Mouse (Mus musculus): Measurements from ENCODE around the gene Alkbh6.

The Alkbh6 gene

DNA sequence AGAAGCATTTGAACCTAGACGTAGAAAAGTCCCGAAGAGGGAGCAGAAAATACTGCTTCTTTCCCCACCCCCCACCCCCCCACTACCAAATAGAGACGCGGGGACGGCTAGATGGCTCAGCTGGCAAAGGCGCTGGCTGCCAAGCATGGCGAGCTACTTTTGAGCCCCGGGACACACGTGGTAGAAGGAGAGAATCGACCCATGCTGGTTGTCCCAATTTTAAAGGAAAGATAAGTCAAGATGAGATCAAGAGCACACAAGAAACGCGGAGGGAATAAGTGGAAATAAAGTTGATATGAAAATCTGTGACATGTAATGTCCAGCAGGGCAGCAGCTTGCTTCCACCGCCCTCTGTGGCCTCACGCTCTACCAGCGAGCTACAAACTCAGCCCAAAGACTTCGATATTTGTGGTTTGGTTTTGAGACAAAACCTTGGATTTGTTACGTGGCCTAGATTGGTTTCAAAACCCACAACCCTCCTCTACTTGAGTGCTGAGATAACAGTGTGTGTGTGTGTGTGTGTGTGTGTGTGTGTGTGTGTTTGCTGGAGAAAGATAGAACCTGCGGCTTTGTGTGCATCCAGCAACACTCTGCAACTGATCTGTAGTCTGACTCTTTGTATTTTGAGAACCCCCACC lies 24.2 kb downstream of the Alkbh6 start:
- DNase-seq = no peak

DNA sequence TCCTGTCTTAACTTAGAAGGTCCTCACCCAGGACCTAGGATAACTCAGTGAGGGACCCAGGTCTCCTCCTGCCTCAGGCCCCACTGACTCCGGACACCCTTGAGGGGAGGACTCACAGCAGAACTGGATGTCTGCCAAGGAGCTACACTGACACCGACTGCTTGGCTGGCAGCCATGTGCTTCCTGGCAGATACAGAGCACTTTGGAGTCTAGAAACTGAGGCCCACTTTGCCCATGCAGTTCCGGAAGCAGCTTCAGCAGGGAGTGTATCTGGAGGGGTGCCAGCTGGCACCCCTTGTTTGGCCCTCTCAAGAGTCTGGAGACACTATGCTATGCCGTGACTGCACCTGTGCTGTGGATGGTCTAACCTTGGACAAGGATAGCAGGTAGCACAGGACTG lies 24.9 kb downstream of the Alkbh6 start:
- DNase-seq = peak; percentile 51

DNA sequence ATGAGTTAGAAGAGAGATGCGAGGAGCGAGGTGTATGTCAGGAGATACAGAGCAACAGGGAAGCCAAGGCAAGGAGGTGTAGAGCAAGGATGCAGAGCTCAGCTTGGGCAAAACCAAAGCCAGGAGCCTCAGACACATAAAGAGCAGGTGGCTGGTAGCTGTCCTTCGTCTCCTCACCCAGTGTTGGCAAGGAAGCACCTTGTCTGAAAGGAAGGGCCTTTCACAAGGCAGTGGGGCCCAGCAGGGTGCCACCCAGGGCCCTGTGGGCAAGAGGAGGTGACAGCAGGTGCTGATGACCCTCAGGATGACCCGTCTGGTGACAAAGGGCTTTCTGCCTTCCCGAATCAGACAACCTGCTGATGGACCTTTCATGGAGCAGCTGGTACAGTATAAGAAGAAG lies 26.0 kb downstream of the Alkbh6 start:
- no peak for DNase-seq

DNA sequence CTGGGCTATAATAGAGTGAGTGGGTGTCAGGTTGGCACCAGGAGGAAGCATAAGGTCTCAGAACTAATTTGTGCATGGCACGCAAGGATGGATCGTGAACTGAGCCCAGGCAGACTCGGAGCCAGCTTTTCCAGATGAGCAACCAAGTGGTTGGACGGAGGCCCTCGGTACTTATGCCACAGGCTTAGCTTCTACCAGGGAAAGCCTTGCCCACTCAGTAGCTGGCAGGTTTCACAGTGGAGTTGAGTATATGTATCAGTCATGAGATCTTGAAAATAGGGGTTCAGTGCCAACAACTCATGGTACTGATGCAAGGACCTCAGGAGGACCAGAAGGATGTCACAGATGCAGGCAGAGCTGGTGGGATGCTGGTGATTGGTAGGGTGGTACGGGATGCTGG lies 27.2 kb downstream of the Alkbh6 start:
- no peak for DNase-seq

DNA sequence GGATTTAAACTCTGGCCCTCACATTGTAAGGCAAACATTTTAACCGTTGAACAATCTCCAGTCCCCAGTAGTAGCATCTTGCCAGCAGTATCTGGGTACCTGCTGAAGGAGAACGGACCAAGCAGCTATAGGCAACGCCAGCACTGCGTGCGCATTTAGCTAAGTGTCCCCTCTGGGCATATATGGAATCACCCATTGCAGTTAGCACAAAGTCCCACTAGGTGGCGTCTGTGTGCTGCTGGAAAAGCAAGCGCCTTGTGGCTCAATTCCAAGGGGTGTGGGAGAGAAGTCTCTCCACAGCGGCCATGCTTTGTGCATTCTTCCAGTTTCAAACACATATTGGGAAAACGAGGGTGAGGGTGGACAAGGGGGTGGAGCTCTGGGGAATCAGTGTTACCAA lies 27.9 kb downstream of the Alkbh6 start:
- peak; percentile 71 for DNase-seq

DNA sequence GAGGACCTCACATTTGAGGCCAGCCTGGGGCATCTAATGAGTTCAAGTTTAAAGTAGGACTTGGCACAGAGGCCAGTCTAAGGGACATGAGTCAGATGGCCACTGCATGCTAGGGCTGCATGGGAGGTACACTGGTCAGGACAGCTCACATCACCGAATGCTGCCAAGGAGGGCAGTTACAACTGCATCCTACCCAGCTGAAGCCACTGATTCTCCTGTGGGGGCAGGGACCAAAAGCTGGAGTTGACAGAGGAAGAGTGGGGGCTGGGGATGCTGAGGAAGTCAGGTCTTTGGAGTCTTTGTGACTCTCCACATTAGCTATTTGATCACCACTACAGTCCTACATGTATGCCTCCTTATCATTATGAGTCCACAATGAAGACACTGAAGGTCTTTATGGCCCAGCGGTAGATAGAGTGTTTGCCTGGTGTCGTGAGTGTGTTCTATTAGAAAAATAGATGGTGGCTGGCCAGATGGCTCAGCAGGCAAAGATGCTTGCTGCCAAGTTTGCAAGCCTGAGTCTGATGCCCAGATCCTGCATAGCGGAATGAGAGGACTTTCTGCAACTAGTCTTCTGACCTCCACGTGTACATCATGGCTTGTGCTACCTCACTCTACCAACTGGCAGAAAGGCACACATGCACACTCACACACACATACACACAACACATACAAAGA lies 31.1 kb downstream of the Alkbh6 start:
- no peak for DNase-seq

DNA sequence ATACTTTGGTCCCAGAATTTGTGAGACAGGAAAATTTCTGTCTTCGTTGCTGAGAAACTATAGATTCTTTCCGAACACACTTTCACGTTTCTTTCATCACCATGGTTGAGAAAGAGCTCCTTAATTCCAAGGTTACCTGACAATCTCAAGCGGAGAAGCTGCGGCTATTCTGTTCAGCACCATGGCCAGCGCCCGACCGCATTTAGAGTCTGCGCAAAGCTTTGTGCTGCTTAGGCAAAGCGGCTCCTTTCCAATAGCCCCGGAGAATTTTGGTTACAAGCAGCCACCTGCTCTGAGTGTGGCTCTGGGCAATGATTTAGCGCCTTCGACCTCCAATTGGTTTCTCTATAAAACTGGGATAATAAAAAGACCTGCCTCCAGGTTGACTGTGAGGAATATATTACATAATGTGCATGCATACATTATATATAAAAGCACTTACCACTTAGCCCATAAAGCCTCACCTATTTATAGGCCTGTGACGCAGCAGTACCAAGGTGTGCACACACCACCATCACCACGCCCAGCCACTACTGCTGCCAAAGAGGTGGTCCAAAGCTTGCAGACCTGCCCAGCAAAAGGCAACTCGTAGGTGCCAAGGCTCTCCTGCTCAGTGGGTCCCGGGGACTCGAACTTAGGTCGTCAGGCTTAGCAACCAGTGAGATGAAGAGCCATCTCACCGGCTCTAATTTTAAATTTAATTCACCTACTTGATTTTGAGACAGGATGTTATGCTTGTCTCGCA lies 38.3 kb downstream of the Alkbh6 start:
- DNase-seq = peak; percentile 66

DNA sequence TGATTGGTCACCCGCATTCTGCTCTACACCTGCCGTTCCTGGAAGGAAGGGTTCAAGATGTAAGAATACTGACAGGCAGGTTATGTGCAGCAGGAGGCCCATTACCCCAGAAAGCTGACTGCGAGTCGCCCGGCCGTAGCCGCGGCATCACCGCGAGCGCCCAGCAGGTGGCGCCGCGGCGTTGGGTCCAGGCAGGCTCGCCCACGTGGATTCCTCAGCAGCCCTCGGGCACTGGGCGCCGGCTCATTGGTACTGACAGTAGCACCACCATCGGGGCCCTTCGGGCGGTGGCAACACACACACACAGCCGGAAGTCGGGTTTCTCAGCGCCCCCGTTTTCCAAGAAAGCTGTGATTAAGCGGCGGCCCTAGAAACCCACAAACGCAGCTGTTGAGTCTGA lies 39.3 kb downstream of the Alkbh6 start:
- DNase-seq = peak; percentile 68

DNA sequence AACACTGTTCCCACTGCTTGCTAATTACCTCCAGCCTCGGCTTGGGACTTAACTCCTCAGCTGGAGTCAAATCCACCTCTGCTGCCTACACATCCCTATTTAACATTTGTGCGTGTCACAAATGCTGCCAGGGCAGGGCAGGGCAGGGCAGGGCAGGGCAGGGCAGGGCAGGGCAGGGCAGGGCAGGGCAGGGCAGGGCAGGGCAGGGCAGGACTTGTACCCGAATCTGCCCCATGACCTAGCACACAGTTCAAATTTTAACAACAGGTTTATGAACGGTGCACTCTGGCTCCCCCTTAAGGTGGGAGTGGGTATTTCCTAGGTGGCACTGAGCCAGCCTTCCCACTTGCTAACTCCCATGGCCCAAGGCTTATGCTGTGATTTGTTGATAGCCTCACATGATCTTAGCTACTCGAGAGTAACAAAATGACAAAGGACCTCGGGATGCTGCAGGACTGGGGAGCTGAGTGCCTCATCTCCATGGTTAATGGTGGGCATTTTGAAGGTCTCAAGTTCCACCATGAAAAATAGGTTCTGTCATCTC lies 44.8 kb downstream of the Alkbh6 start:
- peak; percentile 63 for DNase-seq

DNA sequence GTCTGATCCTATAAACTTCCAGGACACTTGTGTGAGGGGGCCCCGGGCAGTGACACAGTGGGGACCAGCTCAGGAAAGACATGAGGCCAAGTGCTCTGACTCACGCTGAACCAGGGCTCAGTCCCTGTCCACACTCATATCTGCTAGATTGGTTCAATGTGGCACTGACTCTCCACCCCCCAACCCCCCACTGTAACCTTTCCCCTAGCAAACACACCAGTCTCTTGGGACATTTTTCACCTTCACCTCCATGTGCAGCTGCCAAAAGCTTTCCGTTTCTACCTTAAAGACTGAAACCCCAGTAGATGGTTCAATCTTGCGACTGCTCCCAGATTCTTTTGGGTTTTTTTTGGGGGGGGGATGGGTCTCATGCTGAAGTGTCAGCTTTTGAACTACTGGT lies 45.5 kb downstream of the Alkbh6 start:
- no peak for DNase-seq

DNA sequence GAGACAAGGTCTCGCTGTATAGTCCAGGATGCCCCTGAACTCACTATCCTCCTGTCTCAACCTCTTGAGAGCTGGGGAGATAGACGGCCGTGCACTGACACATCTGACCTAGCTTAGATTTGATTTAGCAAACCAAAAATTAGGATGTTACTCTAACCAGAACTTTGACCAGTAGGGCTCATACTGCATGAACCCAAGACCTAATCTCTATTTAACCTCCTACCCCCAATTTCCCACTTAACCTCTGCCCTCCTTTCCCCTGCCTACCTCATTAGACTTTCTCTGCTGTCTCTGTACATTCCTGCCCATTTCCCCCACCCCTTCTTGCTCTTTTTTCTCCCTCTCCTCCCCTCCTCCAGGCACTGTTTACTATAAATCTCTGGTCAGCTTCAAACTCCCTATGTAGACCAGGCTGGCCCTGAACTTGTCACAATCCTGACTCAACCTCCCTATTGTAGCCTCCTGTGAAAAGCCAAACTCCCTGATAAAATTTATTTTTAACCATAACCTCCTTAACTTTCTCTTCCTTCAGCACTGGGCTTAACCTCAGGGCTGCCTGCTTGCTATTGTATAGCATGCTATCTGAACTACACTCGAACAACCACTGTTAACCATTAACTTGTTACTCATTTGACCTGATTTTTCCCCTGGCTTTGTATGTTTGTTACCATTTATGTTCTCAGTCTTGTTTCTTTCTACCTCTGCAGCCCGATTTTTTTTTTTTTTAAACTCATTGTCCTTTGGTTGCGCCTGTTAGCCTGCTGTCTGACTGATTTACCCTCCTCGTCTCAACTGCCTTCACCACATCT lies 50.1 kb downstream of the Alkbh6 start:
- no peak for DNase-seq

DNA sequence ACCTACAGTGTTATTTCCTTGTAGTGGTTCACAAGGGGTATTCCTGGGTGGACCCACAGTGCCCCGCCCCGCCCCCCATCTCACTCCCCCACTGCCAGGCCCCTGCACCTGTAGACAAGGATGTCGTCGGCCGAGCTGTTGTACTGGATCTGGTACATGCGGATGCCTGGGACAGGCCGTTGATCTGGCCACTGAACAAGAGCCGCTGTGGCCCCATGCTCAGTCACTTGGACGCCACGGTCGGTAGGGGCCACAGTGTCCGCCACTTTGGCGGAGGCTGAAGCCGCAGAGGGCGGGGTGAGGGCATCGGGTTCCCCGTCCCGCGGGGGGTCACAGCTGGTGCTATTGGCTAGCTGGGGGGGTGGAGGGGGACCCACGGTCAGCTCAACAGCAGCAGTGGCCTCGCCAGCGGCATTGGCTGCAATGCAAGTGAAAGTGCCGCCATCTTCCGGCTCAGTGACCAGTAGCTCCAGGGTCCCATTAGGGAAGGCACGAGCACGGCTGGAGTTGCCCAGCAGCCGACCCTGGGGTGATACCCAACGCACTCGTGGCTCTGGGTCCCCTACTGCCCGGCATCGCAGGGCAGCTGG lies 50.9 kb downstream of the Alkbh6 start:
- no peak for DNase-seq

DNA sequence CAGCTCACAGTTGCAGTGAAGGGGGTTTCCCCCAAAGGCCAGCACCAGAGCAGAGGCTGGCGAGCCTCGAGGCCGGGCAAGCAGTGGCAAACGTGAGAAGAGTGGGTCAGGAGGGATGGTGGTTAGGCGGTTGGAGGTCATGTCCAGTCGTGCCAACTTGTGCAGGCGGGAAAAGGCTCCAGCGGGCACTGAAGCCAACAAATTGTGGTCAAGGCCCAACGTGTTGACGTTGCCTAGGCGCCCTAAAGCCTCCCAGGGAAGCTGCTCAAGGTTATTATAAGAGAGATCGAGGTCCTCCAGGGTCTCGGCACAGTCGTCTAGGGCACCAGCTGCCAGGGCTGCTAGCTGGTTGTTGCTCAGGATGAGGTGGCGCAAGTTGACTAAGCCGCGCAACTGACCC lies 51.5 kb downstream of the Alkbh6 start:
- DNase-seq = no peak

DNA sequence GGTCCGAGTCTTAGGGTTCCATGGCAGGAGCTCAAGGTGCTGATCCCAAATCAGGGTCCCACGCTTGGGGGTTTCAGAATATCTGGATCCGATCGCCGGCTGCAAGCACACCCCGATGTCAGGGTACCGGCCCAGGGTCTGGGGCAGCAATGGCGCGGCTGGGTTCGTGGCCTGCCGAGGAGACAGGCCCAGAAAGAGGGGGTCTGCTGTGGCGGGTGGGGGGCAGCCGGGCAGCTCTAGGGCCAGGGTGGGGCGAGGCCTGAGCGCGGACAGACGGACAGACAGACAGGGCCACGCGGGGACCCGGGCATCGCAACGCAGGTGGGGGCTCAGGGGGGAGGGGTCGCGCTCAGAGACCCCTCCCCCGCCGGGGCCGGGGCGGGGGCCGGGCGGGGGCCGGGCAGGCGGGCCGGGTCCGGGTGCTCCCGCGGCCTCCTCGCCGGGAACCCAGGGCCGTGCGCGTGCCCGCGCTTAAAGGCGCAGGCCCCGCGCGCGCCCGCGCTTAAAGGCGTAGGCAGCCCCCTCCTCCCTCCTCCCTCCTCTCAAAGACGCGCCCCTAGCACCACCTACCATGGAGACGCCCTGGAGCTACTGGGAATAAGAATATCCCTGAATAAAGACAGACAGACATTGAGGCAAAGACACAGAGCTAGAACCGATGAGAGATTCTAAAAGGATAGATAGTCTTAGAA lies 54.3 kb downstream of the Alkbh6 start, which contains the start of gene Lrfn3:
Gene Lrfn3, minus strand, starts transcription at position 121 of the 692 bp plus-strand sequence.
- no peak for DNase-seq

DNA sequence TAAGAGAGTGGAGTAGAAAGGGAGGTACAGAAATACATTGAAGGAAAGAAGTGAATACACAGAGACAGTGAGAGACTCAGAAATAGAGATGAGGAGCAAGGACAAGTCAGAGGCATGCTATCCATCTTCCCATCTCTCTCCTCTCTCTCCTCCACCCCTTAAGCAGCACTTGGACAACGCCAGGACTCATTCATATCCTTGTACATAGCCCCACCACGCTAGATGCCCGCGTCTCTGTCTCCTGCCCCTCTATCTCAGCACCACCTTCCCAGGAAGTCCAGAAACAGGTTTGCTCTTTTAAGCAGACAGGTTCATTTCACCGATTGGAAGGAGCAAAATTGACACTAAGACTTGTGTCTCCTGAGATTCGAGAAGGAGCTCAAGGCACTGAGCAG lies 54.8 kb downstream of the Alkbh6 start:
- DNase-seq = no peak
